Mouse (Mus musculus) neural tube, embryonic 13.5 days (tissue): ENCODE measurements around the gene Lce1c. TPM values are rescaled to one million over a fixed set of nuclear protein-coding genes. Genes with fewer than 3 reads are reported as not detected.

Source experiments
- ATAC-seq: fragments of 200-750 bp; cut with Nextera tagmentation; 2 replicates; pipeline ENCODE4 v1.8.0; 2017; ENCODE audit warnings: low read depth, mild to moderate bottlenecking, moderate TSS enrichment, moderate library complexity
- H3K27ac ChIP-seq: fragments of 300-500 bp; sonication (generic); replicated peaks from 2 replicates; pipeline ENCODE4 v1.5.1; 2015; ENCODE audit warnings: moderate library complexity, mild to moderate bottlenecking, inconsistent platforms
- H3K27me3 ChIP-seq: fragments of 300-500 bp; sonication (generic); 2 replicates; pipeline ENCODE4 v1.6.1; 2015; ENCODE audit warnings: mild to moderate bottlenecking, inconsistent platforms
- H3K36me3 ChIP-seq: fragments of 300-500 bp; sonication (generic); 2 replicates; pipeline ENCODE4 v1.6.1; 2015; ENCODE audit warnings: mild to moderate bottlenecking, inconsistent platforms
- H3K4me1 ChIP-seq: fragments of 300-500 bp; sonication (generic); replicated peaks from 2 replicates; pipeline ENCODE4 v1.6.1; 2015; ENCODE audit warnings: inconsistent platforms
- H3K4me2 ChIP-seq: fragments of 300-500 bp; sonication (generic); 2 replicates; pipeline ENCODE4 v1.6.1; 2015; ENCODE audit warnings: inconsistent platforms, mild to moderate bottlenecking, moderate library complexity
- H3K4me3 ChIP-seq: fragments of 300-500 bp; sonication (generic); 2 replicates; pipeline ENCODE4 v1.5.1; 2015; ENCODE audit warnings: mild to moderate bottlenecking, inconsistent platforms
- H3K9ac ChIP-seq: fragments of 300-500 bp; sonication (generic); 2 replicates; pipeline ENCODE4 v1.6.1; 2015; ENCODE audit warnings: moderate library complexity, mild to moderate bottlenecking, inconsistent platforms
- H3K9me3 ChIP-seq: fragments of 300-500 bp; sonication (generic); 2 replicates; pipeline ENCODE4 v1.6.1; 2016; ENCODE audit warnings: inconsistent platforms
- WGBS: fragments of 180-500 bp; shearing (Covaris S2); methylation state at CpG from one replicate; pipeline ENCODE4 v1.1.7; 2015; 5-methylcytosine and 5-hydroxymethylcytosine counted together
- polyA plus RNA-seq: library from polyadenylated mRNA; unstranded; fragments of >200 nt; fragmentation: Nextera tagmentation; extraction: Ambion mirVana; gene quantifications from 2 replicates; pipeline ENCODE4 v1.2.1, GENCODE M21; 2015

The Lce1c gene
- polyA plus RNA-seq, 1 experiment from 2014 or later, result not detected

DNA sequence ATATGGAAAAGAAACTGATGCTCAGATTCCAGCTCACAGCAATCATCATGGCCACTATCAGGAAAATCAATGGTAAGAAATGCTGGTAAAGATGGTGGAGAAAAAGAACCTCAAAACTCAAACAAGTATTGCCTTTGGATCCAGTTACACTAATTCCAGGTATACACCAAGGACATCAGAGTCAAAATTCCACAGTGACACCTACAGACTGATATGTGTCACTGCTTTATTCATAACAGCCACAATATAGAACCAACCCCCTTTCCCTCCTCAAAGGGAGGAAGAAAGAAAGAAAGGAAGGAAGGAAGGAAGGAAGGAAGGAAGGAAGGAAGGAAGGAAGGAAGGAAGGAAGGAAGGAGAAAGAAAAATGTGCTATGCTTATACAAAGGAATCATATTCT lies 36.1 kb downstream of the Lce1c start:
- no peak for ATAC-seq
- Histone ChIP-seq H3K36me3 (no peaks in the 10 kb centered on the region), H3K27me3 (no peaks in the 10 kb centered on the region), H3K9me3 (no peaks in the 10 kb centered on the region), H3K27ac (no peak overlapping the region), H3K9ac (no peak overlapping the region), H3K4me3 (no peak overlapping the region), H3K4me2 (no peak overlapping the region), H3K4me1 (no peaks in the 10 kb centered on the region)

DNA sequence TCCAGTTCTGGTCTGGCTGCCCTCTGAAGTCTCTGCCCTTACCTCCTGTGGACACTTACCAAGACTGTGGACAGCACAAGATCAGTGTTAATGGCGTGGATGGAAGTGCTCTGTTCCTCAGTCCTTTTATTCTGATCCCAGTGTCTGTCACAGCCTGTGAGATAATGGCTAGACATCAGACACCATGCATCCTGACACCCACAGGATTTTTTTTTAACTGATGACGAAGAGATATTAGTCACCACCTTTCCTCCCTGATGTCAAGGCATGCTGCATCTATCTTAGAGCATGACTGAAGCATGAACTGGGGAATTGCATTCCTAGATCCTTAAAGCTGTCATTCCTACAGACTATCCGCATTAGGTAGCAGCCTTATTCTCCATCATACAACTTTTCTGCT lies 41.2 kb downstream of the Lce1c start, which contains the start of gene Lce1f:
Gene Lce1f (minus strand): TSS at position 101 of the 400 bp plus-strand sequence.
- Histone ChIP-seq H3K27ac (no peak within 1 kb of the TSS), H3K4me1 (no peaks in the 10 kb centered on the region), H3K9me3 (no peaks in the 10 kb centered on the region), H3K9ac (no peak within 1 kb of the TSS), H3K36me3 (no peaks in the 10 kb centered on the region), H3K27me3 (no peaks in the 10 kb centered on the region), H3K4me2 (no peak within 1 kb of the TSS), H3K4me3 (no peak within 1 kb of the TSS)
- no peak for ATAC-seq
- WGBS, result 80% methylated on average over 3 of the region's 3 CpGs

GRCm38 (mm10) chr3:92722631-92723030 lies 43.6 kb downstream of the Lce1c start:
- WGBS, result 90% methylated on average over 5 of the region's 5 CpGs
- Histone ChIP-seq H3K4me2 (no peak overlapping the region), H3K36me3 (no peaks in the 10 kb centered on the region), H3K4me3 (no peak overlapping the region), H3K27ac (no peak overlapping the region), H3K4me1 (no peaks in the 10 kb centered on the region), H3K27me3 (no peaks in the 10 kb centered on the region), H3K9ac (no peak overlapping the region), H3K9me3 (no peaks in the 10 kb centered on the region)
- no peak for ATAC-seq

Other genes starting within 250 kb of the Lce1c start
- 9.7 and 14.2 TPM in 2 replicates for gene Gm9774, start 249.8 kb upstream of the Lce1c start, polyA plus RNA-seq
- gene Sprr2k, start 246.7 kb upstream of the Lce1c start, polyA plus RNA-seq, result not detected in 2 replicates
- not detected in 2 replicates for gene Sprr1b, start 240.5 kb upstream of the Lce1c start, polyA plus RNA-seq
- gene Sprr3, start 220.5 kb upstream of the Lce1c start, polyA plus RNA-seq, result not detected in 2 replicates
- gene Sprr1a, start 193.4 kb upstream of the Lce1c start, polyA plus RNA-seq, result not detected in 2 replicates
- not detected in 2 replicates for gene Sprr4, start 178.8 kb upstream of the Lce1c start, polyA plus RNA-seq
- gene 2310046K23Rik, start 144.7 kb upstream of the Lce1c start, polyA plus RNA-seq, result not detected in 2 replicates
- gene Ivl, start 105.5 kb upstream of the Lce1c start, polyA plus RNA-seq, result not detected in 2 replicates
- gene Smcp, start 90.2 kb upstream of the Lce1c start, polyA plus RNA-seq, result not detected in 2 replicates
- gene 2210017I01Rik, start 71.8 kb upstream of the Lce1c start, polyA plus RNA-seq, result not detected in 2 replicates
- not detected in 2 replicates for gene Lce6a, start 57.6 kb upstream of the Lce1c start, polyA plus RNA-seq
- gene Lce1a1, start 30.9 kb upstream of the Lce1c start, polyA plus RNA-seq, result not detected in 2 replicates
- not detected in 2 replicates for gene Lce1b, start 22.3 kb upstream of the Lce1c start, polyA plus RNA-seq
- not detected in 2 replicates for gene Lce1a2, start 8.9 kb upstream of the Lce1c start, polyA plus RNA-seq
- not detected in 2 replicates for gene Lce1d, start 8.0 kb downstream of the Lce1c start, polyA plus RNA-seq
- not detected in 2 replicates for gene Lce1e, start 29.8 kb downstream of the Lce1c start, polyA plus RNA-seq
- not detected in 2 replicates for gene Lce1f, start 41.1 kb downstream of the Lce1c start, polyA plus RNA-seq
- not detected in 2 replicates for gene Gm38119, start 59.8 kb downstream of the Lce1c start, polyA plus RNA-seq
- not detected in 2 replicates for gene Lce1g, start 73.1 kb downstream of the Lce1c start, polyA plus RNA-seq
- gene Lce1h, start 85.8 kb downstream of the Lce1c start, polyA plus RNA-seq, result not detected in 2 replicates
- gene Lce1i, start 99.7 kb downstream of the Lce1c start, polyA plus RNA-seq, result not detected in 2 replicates
- not detected in 2 replicates for gene Lce1j, start 111.3 kb downstream of the Lce1c start, polyA plus RNA-seq
- not detected in 2 replicates for gene Lce1k, start 128.6 kb downstream of the Lce1c start, polyA plus RNA-seq
- not detected in 2 replicates for gene Kprp, start 148.0 kb downstream of the Lce1c start, polyA plus RNA-seq
- not detected in 2 replicates for gene Lce1l, start 172.0 kb downstream of the Lce1c start, polyA plus RNA-seq
- not detected in 2 replicates for gene 2310050C09Rik, start 191.0 kb downstream of the Lce1c start, polyA plus RNA-seq
- gene Lce3a, start 247.0 kb downstream of the Lce1c start, polyA plus RNA-seq, result not detected in 2 replicates